Mouse (Mus musculus) left cerebral cortex, postnatal 14 days (tissue): ENCODE data around the gene Sncb. TPM values are rescaled to one million over a fixed set of nuclear protein-coding genes. Genes with fewer than 3 reads are reported as not detected.

Experiments used
- total RNA-seq, 2 experiments: library from RNA; stranded (reverse); gene quantifications; 2 replicates each; pipeline ENCODE4 v1.2.3; 2021

The Sncb gene
- total RNA-seq, 2 experiments from 2014 or later = 873 to 922 TPM

Other genes starting within 250 kb of the Sncb start
- gene 4833439L19Rik, start 201.2 kb downstream of the Sncb start, total RNA-seq = 100 to 1,000 TPM; 149 to 151 TPM
- gene Arl10, start 191.6 kb downstream of the Sncb start, total RNA-seq = 10 to 100 TPM; 25.6 to 28.5 TPM
- 10 to 100 TPM; 27.0 to 30.4 TPM for gene Nop16, start 176.5 kb downstream of the Sncb start, total RNA-seq
- gene Higd2a, start 176.4 kb downstream of the Sncb start, total RNA-seq = 100 to 1,000 TPM; 168 to 177 TPM
- gene Cltb, start 155.3 kb downstream of the Sncb start, total RNA-seq = 100 to 1,000 TPM; 331 to 351 TPM
- gene Faf2, start 144.8 kb downstream of the Sncb start, total RNA-seq = 10 to 100 TPM; 47.4 to 57.3 TPM
- gene Rnf44, start 72.7 kb downstream of the Sncb start, total RNA-seq = 100 to 1,000 TPM; 138 to 149 TPM
- gene Cdhr2, start 65.1 kb downstream of the Sncb start, total RNA-seq = under 1 TPM; 0.24 to 0.36 TPM
- gene Gprin1, start 16.7 kb downstream of the Sncb start, total RNA-seq = 100 to 1,000 TPM; 151 to 168 TPM
- not detected for gene Eif4e1b, start 17.4 kb upstream of the Sncb start, total RNA-seq
- gene Tspan17, start 22.8 kb upstream of the Sncb start, total RNA-seq = 10 to 100 TPM; 58.2 to 63.1 TPM
- gene Unc5a, start 182.8 kb upstream of the Sncb start, total RNA-seq = 10 to 100 TPM; 66.0 to 78.0 TPM